Mouse (Mus musculus): ENCODE measurements around the gene Gtf2e1. TPM values are rescaled to one million over a fixed set of nuclear protein-coding genes. Genes with fewer than 3 reads are reported as not detected.

Gtf2e1 gene
- total and polyA plus RNA-seq, 3 experiments: 29.5 to 72.7 (median 56.0) TPM

- in situ Hi-C loops (cut with MboI; ENCODE audit: low pct_ligation_motif_present, low pct_unique_long_range_greater_than_20kb, low sequenced_read_pairs) (no loop called here), dilution Hi-C loops (cut with MboI; ENCODE audit: extremely low pct_ligation_motif_present, extremely low pct_unique_long_range_greater_than_20kb, low sequenced_read_pairs) (no loop called here)
- peaks cover 6% of the 10 kb centered on the region for H3K9me3 ChIP-seq (replicated peaks; ENCODE audit: low read length)
- H3K36me3 ChIP-seq (replicated peaks in 1 of 2; ENCODE audit: control insufficient read depth in 1 of 2, insufficient read depth in 1 of 2, low read length in 1 of 2): peaks cover 8 to 30% of the 10 kb centered on the region in 2 experiments
- H3K4me2 ChIP-seq (ENCODE audit: insufficient read depth, low read depth, poor library complexity, severe bottlenecking): no peak overlapping the region
- no peaks in the 10 kb centered on the region for H3K79me2 ChIP-seq (replicated peaks; ENCODE audit: control insufficient read depth, extremely low read depth, insufficient read depth, poor library complexity, severe bottlenecking)
- no peak for DNase-seq (ENCODE audit: extremely low read depth)
- H3K27me3 ChIP-seq (replicated peaks): no peaks in the 10 kb centered on the region
- H3K4me1 ChIP-seq (ENCODE audit: control insufficient read depth in 1 of 2, insufficient read depth in 2 of 2): peaks cover 0 to 3% of the 10 kb centered on the region in 2 experiments; a peak in 1 of 4 replicates
- H3K27ac ChIP-seq (ENCODE audit: insufficient read depth, low read depth): no peak overlapping the region
- TF ChIP-seq ZNF384 (IDR thresholded peaks at IDR 0.05; ENCODE audit: low read depth, low read length) (peak; percentile 80), SIN3A (IDR thresholded peaks at IDR 0.05; ENCODE audit: low read length) (no peak)
- H3K4me3 ChIP-seq (replicated peaks in 1 of 3; ENCODE audit: low read depth in 2 of 3, low read length in 2 of 3, poor library complexity in 1 of 3): no peak overlapping the region
- no peak overlapping the region for H3K9ac ChIP-seq (ENCODE audit: insufficient read depth, low read depth)
Observed at GRCm38 (mm10) chr16:37575325-37575724, 35.7 kb upstream of the Gtf2e1 start.

- no peak overlapping the region for H3K4me3 ChIP-seq (replicated peaks in 1 of 3; ENCODE audit: low read depth in 2 of 3, low read length in 2 of 3, poor library complexity in 1 of 3)
Observed at GRCm38 (mm10) chr16:37573061-37573460, 33.5 kb upstream of the Gtf2e1 start.

GRCm38 (mm10) chr16:37572117-37572754 lies 32.6 kb upstream of the Gtf2e1 start:
- peaks cover 25 to 57% of the 10 kb centered on the region in 2 experiments for H3K36me3 ChIP-seq (replicated peaks in 1 of 2; ENCODE audit: control insufficient read depth in 1 of 2, insufficient read depth in 1 of 2, low read length in 1 of 2)
- H3K4me2 ChIP-seq (ENCODE audit: insufficient read depth, low read depth, poor library complexity, severe bottlenecking): no peak overlapping the region
- peaks cover 6% of the 10 kb centered on the region for H3K9me3 ChIP-seq (replicated peaks; ENCODE audit: low read length)
- no peaks in the 10 kb centered on the region for H3K79me2 ChIP-seq (replicated peaks; ENCODE audit: control insufficient read depth, extremely low read depth, insufficient read depth, poor library complexity, severe bottlenecking)
- H3K4me3 ChIP-seq (replicated peaks in 1 of 3; ENCODE audit: low read depth in 2 of 3, low read length in 2 of 3, poor library complexity in 1 of 3): no peak overlapping the region
- H3K9ac ChIP-seq (ENCODE audit: insufficient read depth, low read depth): no peak overlapping the region
- no peaks in the 10 kb centered on the region for H3K27me3 ChIP-seq (replicated peaks)
- dilution Hi-C loops (cut with MboI; ENCODE audit: extremely low pct_ligation_motif_present, extremely low pct_unique_long_range_greater_than_20kb, low sequenced_read_pairs): no loop called here
- no peak for DNase-seq (ENCODE audit: extremely low read depth)
- H3K4me1 ChIP-seq (ENCODE audit: control insufficient read depth in 1 of 2, insufficient read depth in 2 of 2): peaks cover 0 to 3% of the 10 kb centered on the region in 2 experiments; a peak in 1 of 4 replicates
- TF ChIP-seq USF1 (IDR thresholded peaks at IDR 0.05; ENCODE audit: low read depth, low read length): no peak
- no peak for TF ChIP-seq TBP (conservative IDR thresholded peaks at IDR 0.05; ENCODE audit: low read depth, low read length)
- TF ChIP-seq NRF1 (IDR thresholded peaks at IDR 0.05; ENCODE audit: low read depth, low read length): no peak
- TF ChIP-seq MAX (IDR thresholded peaks at IDR 0.05; ENCODE audit: low read length): no peak
- TF ChIP-seq CHD1 (IDR thresholded peaks at IDR 0.05; ENCODE audit: low read depth, low read length): no peak
- no peak for TF ChIP-seq SMC3 (IDR thresholded peaks at IDR 0.05; ENCODE audit: low read depth, low read length)
- TF ChIP-seq RCOR1 (conservative IDR thresholded peaks at IDR 0.05; ENCODE audit: low read depth, low read length): no peak
- TF ChIP-seq PAX5 (IDR thresholded peaks at IDR 0.05; ENCODE audit: low read length): no peak
- no peak for TF ChIP-seq IRF4 (IDR thresholded peaks at IDR 0.05; ENCODE audit: low read depth, low read length)
- no peak overlapping the region for H3K27ac ChIP-seq (ENCODE audit: insufficient read depth, low read depth)
- in situ Hi-C loops (cut with MboI; ENCODE audit: low pct_ligation_motif_present, low pct_unique_long_range_greater_than_20kb, low sequenced_read_pairs): no loop called here

More at GRCm38 (mm10) chr16:37573061-37573460, 33.5 kb upstream of the Gtf2e1 start:
- in situ Hi-C loops (cut with MboI; ENCODE audit: low pct_ligation_motif_present, low pct_unique_long_range_greater_than_20kb, low sequenced_read_pairs) (no loop called here), dilution Hi-C loops (cut with MboI; ENCODE audit: extremely low pct_ligation_motif_present, extremely low pct_unique_long_range_greater_than_20kb, low sequenced_read_pairs) (no loop called here)
- Histone ChIP-seq H3K27ac (ENCODE audit: insufficient read depth, low read depth) (no peak overlapping the region), H3K36me3 (replicated peaks in 1 of 2; ENCODE audit: control insufficient read depth in 1 of 2, insufficient read depth in 1 of 2, low read length in 1 of 2) (peaks cover 22 to 49% of the 10 kb centered on the region in 2 experiments), H3K27me3 (replicated peaks) (no peaks in the 10 kb centered on the region), H3K9me3 (replicated peaks; ENCODE audit: low read length) (peaks cover 6% of the 10 kb centered on the region), H3K79me2 (replicated peaks; ENCODE audit: control insufficient read depth, extremely low read depth, insufficient read depth, poor library complexity, severe bottlenecking) (no peaks in the 10 kb centered on the region), H3K9ac (ENCODE audit: insufficient read depth, low read depth) (no peak overlapping the region), H3K4me2 (ENCODE audit: insufficient read depth, low read depth, poor library complexity, severe bottlenecking) (no peak overlapping the region), H3K4me1 (ENCODE audit: control insufficient read depth in 1 of 2, insufficient read depth in 2 of 2) (peaks cover 0 to 3% of the 10 kb centered on the region in 2 experiments; a peak in 1 of 4 replicates)
- peak; percentile 14 for DNase-seq (ENCODE audit: extremely low read depth)
- TF ChIP-seq GABPA (IDR thresholded peaks at IDR 0.05; ENCODE audit: insufficient replicate concordance, low read depth, low read length): no peak
- no peak for TF ChIP-seq RCOR1 (conservative IDR thresholded peaks at IDR 0.05; ENCODE audit: low read depth, low read length)
- TF ChIP-seq JUND (conservative IDR thresholded peaks at IDR 0.05; ENCODE audit: low read depth, low read length): no peak
- TF ChIP-seq CTCF (conservative IDR thresholded peaks at IDR 0.05 in 1 of 2, IDR thresholded peaks at IDR 0.05 in 1 of 2; ENCODE audit: low read depth in 2 of 2, low read length in 2 of 2): peak; percentile 9 to 38; a peak in 2 of 4 replicates
- peak; percentile 11; the same call in 1 of the 2 replicates for TF ChIP-seq SMC3 (IDR thresholded peaks at IDR 0.05; ENCODE audit: low read depth, low read length)
- peak; percentile 3 for TF ChIP-seq RAD21 (IDR thresholded peaks at IDR 0.05; ENCODE audit: low read depth, low read length)
- TF ChIP-seq ZNF384 (IDR thresholded peaks at IDR 0.05; ENCODE audit: low read depth, low read length): no peak
